Mouse (Mus musculus) neural tube, embryonic 10.5 days (tissue): ENCODE results near the gene Ttll4.

Experiments
- DNase-seq: peaks from one replicate; pipeline ENCODE4 v3.0.0-alpha.2; 2017; ENCODE audit warnings: low spot score; ENCODE audit errors: extremely low spot score

The Ttll4 gene

DNA sequence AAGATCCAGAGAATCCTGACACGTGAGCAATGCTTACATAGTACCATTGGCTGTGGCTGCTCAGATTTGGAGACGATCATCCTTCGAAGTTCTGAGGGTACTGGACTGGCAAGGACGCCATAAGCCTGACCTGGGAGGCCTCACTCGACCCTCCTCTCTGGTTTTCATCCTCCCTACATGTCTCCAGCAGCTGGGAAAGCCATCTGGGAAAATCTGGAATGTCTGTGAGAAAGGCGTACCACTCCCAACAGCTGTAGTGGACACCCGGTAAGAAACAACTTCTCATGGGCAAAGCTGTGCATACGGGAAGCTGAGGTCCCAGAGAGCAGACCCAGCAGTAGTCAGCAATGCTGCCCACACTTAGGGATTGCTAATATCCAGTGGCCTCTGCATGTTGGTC lies 90.6 kb downstream of the Ttll4 start:
- DNase-seq, result no peak

DNA sequence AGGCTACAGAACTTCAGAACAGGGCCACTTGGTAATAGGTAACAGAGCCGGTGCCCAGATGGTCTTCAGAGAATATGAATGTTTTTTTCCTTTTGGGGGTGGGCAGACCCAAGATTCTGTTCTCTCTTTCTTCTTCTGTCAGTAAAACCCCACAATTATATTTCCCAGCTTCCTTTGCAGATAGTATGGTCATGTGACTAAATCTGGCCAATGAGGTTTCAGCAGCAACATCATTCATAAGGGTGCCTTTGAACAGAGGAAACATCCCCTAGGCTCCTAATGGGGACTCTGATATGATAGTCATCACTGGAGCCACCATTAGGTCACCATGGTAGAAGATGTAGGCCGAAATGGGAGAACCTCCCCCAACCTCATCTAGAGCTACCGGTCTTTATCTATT lies 91.3 kb downstream of the Ttll4 start:
- no peak for DNase-seq
